Mouse (Mus musculus) monocyte, adult 2 months (primary cell): Measurements from ENCODE around the gene Trdmt1.

Source experiments
- DNase-seq, 2 experiments: peaks; one replicate each; pipeline ENCODE4 v3.0.0; 2022; ENCODE audit warnings: low spot score in 2 of 2, low read depth in 1 of 2

The Trdmt1 gene

DNA sequence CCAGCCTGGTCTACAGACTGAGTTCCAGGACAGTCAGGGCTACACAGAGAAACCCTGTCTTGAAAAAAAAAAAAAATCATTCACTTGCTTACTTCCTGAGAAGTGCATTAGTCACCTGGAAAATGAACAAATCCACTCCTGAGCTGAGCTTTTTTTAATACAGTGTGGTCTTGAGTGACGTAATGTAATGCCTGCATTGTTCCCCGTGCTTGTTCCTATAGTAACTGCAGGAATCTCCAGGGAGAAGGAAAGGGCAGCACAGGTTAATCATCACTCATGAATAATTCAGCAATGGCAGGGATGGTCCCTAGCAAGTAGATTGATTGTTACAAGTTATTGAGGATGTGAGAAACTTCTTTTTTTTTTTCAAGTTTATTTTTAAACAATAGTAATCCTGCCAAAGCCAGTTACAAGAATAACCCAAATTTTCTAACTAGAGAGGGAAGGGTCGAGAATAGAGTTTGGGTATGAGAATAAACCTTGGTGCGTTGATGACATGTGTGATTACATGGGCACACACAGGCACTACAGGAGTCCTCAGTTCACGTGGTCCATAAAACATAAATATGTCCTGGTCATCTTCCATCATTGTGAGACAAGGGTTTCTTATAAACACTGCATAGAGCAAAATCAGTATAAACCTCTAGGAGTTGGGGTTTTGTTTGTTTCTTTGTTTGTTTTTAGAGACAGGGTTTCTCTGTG lies 44.0 kb downstream of the Trdmt1 start:
- no peak for DNase-seq

DNA sequence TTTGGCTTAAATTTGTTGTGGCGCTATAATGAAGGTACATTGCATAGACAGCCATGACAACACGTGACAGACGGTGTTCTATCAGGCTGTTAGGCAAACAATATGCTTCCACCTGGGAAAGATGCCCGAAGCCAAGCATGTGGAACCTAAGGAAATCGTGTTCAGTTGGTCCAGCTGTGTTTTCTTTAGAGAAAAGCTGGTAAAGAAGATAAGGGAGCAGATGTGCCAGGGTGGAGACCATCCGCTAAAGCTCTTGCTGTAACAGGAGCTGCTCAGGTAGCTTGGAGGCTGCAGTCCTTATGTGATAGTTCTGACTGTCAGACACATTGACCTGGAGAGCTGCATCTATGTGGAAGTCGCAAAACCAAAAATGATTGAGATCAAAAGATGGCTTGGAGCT lies 45.3 kb downstream of the Trdmt1 start:
- DNase-seq: no peak

DNA sequence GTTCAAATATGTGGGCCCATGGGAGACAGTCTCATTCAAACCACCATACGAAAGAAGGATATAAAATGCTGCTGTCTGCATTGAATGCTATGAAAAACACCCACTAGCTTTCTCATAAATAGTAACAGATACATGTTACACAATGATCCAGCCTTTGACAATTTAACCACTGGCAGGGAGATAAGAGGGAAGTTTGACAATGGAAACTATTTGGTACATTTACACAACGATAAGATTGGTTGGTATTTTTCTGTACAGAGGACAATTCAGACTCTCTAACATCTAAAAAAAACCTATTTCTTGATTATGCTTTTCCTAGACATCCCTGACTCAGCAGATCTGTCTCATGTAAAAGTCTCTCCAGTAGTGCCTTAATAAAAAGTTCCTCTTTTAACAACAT lies 48.4 kb downstream of the Trdmt1 start:
- no peak for DNase-seq

DNA sequence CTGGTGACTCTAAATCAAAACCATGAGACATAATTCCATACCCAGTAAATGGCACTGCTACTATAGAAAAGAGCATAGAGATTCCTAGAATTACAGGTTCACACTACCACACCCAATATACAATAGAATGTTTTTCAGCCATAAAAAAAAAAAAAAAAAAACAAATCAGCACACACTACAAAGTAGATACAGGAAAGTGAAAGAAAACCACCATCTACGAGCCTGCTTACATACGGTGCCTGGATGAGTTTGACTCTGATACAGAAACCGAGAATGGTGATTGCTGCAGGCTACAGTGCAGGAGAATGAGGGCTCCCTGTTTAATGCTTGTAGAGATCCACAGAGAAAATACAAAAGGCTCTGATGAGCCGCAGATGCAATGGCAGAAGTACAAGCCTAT lies 51.5 kb downstream of the Trdmt1 start:
- no peak for DNase-seq

DNA sequence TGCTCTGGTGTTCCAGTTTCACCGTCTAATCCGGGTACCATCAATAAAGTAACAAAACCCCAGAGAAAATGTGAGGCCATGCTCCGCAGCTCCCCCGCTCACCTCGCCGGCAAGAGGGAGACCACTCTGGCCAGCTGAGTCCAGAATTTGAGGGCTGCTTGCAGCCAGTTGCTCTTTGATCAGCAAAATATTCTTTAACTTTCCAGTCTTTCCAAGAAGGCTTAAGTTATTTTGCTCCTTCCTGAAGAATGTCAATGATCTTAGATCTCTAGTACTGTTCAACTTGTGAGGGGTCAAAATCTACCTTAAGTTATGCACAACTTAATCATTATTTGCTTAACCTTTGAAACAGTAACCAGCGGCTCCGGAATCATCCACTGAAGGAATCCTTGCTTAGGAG lies 52.7 kb downstream of the Trdmt1 start, which contains the start of gene Cubn:
Cubn (minus strand) TSS at position 80 of the 400 bp plus-strand sequence.
- DNase-seq: no peak

DNA sequence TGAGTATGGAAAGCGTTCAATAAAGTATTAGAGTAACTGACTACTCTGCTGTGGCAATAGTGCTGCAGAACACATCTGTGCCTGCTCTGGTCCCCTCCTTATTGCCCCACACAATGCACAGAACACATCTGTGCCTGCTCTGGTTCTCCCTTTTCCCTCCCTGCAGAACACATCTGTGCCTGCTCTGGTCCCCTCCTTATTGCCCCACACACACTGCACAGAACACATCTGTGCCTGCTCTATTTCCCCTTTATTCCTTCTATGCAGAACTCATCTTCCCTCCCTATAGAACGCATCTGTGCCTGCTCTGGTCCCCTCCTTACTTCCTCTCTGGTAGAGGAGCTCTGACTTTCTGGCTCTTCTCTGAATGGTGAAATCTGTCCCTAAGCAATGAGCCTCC lies 54.0 kb downstream of the Trdmt1 start:
- no peak for DNase-seq

DNA sequence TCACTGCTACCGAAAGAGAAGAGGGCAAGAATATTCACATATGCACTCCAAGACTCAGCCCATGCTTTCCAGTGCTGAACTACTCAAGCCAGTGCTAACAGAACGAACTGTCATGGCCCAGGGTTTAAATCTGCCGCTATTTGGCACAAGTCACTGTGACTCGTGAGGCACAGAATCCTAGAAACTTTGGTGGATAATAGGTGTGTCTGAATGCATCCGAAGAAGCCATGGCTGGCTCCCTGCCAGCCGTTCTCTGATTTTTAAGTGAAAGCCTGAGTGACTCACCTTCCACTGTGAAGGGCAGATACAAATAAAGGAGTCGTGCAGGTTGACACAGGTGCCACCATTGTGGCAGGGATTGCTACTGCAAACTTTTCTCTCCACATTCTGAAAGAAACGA lies 58.0 kb downstream of the Trdmt1 start:
- no peak for DNase-seq

DNA sequence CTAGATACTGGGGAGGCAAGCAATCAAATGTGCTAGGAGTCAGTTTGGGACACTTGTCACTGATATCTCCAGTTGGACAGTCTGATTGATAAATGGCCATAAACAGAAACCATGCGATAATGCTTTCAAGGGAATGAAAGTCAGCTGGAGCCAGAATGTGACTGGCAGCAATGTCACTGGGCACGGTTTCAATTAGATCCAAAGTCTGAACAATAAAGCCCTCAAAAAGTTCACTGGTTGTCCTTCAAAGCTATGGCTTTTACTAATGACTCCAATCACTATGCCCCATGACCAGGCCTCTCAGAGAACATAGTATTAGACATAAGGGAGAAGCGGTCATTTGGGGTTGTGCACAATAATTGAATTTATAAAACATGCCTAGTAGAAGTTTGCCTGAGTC lies 59.9 kb downstream of the Trdmt1 start:
- DNase-seq: no peak

DNA sequence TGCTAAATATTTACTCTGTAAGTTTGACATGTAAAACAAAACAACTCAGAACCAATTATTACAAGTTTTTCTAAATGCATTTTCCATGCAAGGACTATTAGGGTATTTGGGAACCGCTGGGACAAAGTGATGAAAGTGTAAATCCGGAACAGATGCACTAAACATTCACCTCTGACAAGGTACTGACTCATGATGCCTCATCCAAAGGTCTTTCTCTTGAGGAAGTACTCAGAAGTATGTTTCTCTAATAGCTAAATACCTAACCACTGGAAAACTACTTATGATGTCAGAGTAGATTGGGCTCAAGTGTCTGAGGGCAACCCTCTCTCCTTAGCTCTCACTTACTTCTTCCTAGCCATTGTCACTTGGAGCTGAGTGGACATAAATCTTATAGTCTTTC lies 63.7 kb downstream of the Trdmt1 start:
- no peak for DNase-seq

DNA sequence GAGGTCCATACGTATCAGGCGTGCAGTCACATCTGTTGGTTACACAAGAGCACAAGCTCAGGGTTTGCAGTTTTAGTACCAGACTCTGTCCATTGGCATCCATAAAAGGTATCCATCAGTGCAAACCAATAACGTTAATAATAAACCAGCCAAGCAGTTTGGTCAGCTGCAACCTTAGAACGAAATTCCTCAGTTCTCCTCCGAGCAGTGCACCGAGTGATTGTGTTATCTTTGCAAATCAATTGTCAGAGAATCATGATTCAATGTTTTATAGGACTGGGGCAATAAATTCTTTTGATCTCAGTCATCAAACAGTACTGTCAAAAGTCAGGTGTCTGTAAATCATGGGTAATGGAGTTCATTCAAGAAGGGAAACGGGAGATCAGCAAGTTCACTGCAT lies 65.3 kb downstream of the Trdmt1 start:
- no peak for DNase-seq

DNA sequence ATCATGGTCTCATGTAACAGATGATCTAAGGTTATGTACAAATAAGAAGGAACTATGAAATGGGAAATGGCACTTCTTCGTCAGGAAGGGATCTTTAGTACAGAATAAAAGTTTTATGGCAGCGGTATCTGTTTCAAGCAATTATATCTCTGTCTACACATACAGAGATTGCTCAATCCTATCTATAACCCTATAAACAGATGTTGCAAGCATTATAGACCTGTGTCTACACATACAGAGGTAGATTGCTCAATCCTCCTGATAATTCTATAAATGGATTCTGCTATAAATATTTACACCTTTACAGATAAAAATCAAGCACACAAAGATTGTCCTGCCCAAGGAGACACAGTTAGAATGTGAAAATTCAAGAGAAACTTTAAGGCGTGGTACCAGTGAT lies 74.4 kb downstream of the Trdmt1 start:
- no peak for DNase-seq

DNA sequence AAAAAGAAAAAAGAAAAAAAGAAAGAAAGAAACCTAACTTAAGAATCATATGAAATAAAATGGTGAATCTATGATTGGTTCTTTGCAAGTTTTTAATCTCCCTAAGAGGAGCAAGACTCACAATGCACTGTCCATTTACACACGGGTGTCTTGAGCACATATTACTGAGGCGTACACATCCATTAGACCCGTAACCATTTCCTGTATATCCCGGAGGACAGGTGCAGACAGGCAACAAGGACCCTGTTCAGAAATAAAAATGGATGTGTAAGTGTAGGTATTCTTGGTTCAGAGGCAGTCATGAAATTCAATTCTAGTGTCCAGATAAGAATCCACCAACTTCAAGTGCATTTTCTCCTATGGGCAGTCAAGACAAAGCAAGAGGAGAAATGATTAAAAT lies 74.8 kb downstream of the Trdmt1 start:
- no peak for DNase-seq

DNA sequence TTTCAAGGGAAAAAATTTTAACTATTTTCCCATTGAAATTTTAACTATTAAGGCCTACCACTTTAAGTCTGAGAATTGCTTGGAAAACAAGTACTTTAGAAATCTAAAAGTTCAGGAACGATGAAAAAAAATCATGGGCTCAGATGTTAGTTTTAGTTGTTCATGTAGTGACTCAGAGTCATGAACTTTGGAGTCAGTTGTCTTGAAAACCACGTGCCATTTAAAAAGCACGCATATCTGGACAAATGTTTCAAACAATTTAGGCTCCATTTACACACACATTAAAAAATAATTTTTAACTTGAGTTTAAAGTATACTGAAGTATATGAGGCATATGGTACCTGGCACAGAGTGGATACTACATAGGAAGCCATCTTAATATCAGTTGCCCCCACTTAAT lies 77.8 kb downstream of the Trdmt1 start:
- DNase-seq: no peak
